Mouse (Mus musculus) testis, postnatal 10 days (tissue): Measurements from ENCODE around the gene Spata46.

Source experiments
- DNase-seq: peaks from one replicate; pipeline ENCODE4 v3.0.0; 2021; ENCODE audit warnings: low spot score

Gene Spata46

DNA sequence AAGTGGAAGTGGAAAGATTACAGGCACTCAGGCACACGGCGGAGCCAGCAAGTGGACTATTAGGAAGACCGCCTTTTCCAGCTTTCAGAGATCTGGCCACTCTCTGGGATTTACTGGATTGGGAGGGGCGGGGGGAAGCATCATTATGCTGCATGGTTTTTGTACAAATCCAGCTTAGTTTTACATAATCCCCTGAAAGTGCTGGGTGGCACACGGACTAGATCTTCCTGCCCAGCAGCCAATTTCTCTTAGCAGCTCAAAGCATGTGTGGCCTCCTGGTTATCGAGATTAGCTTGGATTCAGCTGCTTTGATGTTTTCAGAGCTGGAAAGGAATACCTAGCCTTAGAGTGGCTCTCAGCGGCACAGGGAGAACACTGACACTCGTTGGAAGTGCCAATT, 34.5 kb downstream of the Spata46 start:
- no peak for DNase-seq

DNA sequence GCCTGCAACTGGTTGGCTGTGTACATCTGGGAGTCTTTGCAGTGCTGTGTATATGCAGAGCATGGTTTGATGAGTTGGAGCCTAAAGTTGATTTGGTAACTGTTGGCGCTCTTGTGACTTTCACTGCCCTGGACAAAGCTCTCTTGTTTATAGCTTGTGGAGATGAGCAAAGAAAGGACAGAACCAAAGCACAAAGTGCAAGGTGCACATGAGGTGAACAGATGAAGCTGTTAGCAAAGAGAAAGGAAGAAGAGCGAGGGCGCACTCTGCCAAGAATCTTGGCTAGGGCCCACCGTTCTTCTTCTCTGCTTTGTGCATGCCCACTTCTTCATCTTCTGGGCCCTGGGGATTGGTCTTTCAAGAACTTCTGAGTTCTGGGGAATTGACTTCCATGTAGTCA, 35.3 kb downstream of the Spata46 start:
- no peak for DNase-seq

DNA sequence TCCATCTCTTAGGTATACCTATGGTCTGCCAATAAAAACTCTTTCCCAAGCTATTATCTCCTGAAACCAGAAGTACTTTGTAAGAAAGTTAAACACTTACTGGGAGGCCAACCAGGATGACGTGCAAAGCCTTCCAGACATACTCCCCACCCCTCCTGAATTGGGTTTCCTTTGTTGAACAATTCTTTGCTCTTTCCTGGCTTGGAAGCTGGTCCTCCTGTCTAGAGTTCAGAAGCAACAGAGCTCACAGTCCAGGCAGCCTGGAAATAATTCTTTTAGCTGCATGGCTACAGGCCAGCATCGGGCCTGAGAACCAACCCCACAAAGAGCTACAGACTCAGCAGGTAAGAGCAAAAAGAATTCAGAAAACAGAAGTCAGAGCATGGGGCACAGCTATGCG, 37.7 kb downstream of the Spata46 start:
- no peak for DNase-seq

DNA sequence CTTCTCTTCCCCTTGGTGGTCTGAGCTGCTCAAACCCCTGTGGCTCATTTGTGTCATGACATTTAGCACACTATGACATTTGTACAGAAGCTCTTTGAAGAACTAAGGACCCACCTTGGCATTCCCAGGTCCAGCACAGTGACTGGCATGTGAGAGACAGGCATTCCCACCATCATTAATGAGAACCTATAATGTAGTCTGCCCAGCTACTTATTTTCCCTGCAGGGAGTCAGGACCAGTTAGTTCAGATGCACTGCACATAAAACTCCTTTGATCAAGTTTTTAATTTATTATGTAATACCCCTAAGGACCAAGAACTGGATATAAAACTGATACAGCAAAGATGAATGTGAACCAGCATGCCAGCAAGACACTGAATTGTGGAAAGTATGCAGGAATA, 42.5 kb downstream of the Spata46 start:
- no peak for DNase-seq

GRCm38 (mm10) chr1:170353335-170353734, 44.7 kb downstream of the Spata46 start:
- DNase-seq, result no peak

GRCm38 (mm10) chr1:170360183-170360915, 51.7 kb downstream of the Spata46 start:
- DNase-seq, result no peak
